Mouse (Mus musculus) CH12.LX (cell line): ENCODE data around the gene Rasa3. TPM values are rescaled to one million over a fixed set of nuclear protein-coding genes. Genes with fewer than 3 reads are reported as not detected.

Experiments
- DNase-seq: peaks from one replicate; pipeline ENCODE4 v3.0.0-alpha.2; 2013; ENCODE audit errors: extremely low read depth
- H3K27ac ChIP-seq: 2 replicates; pipeline ENCODE4 v1.5.1; 2012; ENCODE audit warnings: low read depth, mild to moderate bottlenecking, control low read depth, moderate library complexity; ENCODE audit not compliant: insufficient read depth
- H3K27me3 ChIP-seq: replicated peaks from 2 replicates; pipeline ENCODE3; 2012; ENCODE audit warnings: inconsistent platforms
- H3K36me3 ChIP-seq, 2 experiments: replicated peaks in 1 of 2; 2 replicates each; pipeline versions ENCODE3 to v1.6.1; 2012; ENCODE audit warnings: inconsistent platforms in 1 of 2, low read length in 1 of 2, mild to moderate bottlenecking in 1 of 2, mixed read lengths in 1 of 2, moderate library complexity in 1 of 2; ENCODE audit not compliant: control insufficient read depth in 1 of 2, insufficient read depth in 1 of 2
- H3K4me1 ChIP-seq, 2 experiments: 2 replicates each; pipeline ENCODE4 v1.6.1; 2012; ENCODE audit warnings: inconsistent platforms in 1 of 2, moderate library complexity in 1 of 2; ENCODE audit not compliant: insufficient read depth in 2 of 2, control insufficient read depth in 1 of 2
- H3K4me2 ChIP-seq: 2 replicates; pipeline ENCODE4 v1.6.1; 2012; ENCODE audit warnings: low read depth, mild to moderate bottlenecking, control low read depth; ENCODE audit not compliant: poor library complexity, insufficient read depth, severe bottlenecking
- H3K4me3 ChIP-seq, 3 experiments: fragments of 150-350 bp in 1 of 3; sonication (generic) in 1 of 3; replicated peaks in 1 of 3; 2 replicates each; pipeline versions ENCODE3 to v1.5.1; 2011 to 2012; ENCODE audit warnings: low read depth in 2 of 3, low read length in 2 of 3, mild to moderate bottlenecking in 2 of 3, moderate library complexity in 2 of 3, control low read depth in 1 of 3, improper control_type of control experiment in 1 of 3, inconsistent platforms in 1 of 3, mixed read lengths in 1 of 3; ENCODE audit not compliant: poor library complexity in 1 of 3
- H3K79me2 ChIP-seq: replicated peaks from 2 replicates; pipeline ENCODE4 v1.6.1; 2012; ENCODE audit warnings: mild to moderate bottlenecking, moderate library complexity; ENCODE audit not compliant: control insufficient read depth, poor library complexity, insufficient read depth, severe bottlenecking; ENCODE audit errors: extremely low read depth
- H3K9ac ChIP-seq: 2 replicates; pipeline ENCODE4 v1.6.1; 2012; ENCODE audit warnings: low read depth, mild to moderate bottlenecking, control low read depth, moderate library complexity; ENCODE audit not compliant: insufficient read depth
- H3K9me3 ChIP-seq: replicated peaks from 2 replicates; pipeline ENCODE3; 2012; ENCODE audit warnings: low read length, inconsistent platforms, mixed read lengths
- CHD1 ChIP-seq: IDR thresholded peaks from 2 replicates; pipeline ENCODE4 v1.6.1; 2012; ENCODE audit warnings: low read depth, low read length, improper control_type of control experiment, inconsistent platforms
- CHD2 ChIP-seq: IDR thresholded peaks from 2 replicates; pipeline ENCODE4 v1.6.1; 2011; ENCODE audit warnings: low read length, improper control_type of control experiment
- ELF1 ChIP-seq: IDR thresholded peaks from 2 replicates; pipeline ENCODE4 v1.6.1; 2014; ENCODE audit warnings: low read depth, mild to moderate bottlenecking, inconsistent platforms, low read length, improper control_type of control experiment
- EP300 ChIP-seq: IDR thresholded peaks from 2 replicates; pipeline ENCODE4 v1.6.1; 2011; ENCODE audit warnings: low read length, improper control_type of control experiment
- ETS1 ChIP-seq: conservative IDR thresholded peaks from 2 replicates; pipeline ENCODE4 v1.6.1; 2012; ENCODE audit warnings: low read depth, mild to moderate bottlenecking, inconsistent platforms, low read length, improper control_type of control experiment, moderate library complexity
- GABPA ChIP-seq: IDR thresholded peaks from 2 replicates; pipeline ENCODE4 v1.6.1; 2012; ENCODE audit warnings: low read depth, low read length, improper control_type of control experiment, inconsistent platforms; ENCODE audit not compliant: insufficient replicate concordance
- HCFC1 ChIP-seq: IDR thresholded peaks from 2 replicates; pipeline ENCODE4 v1.6.1; 2012; ENCODE audit warnings: low read depth, mild to moderate bottlenecking, inconsistent platforms, low read length, improper control_type of control experiment
- JUN ChIP-seq: IDR thresholded peaks from 2 replicates; pipeline ENCODE4 v1.6.1; 2011; ENCODE audit warnings: low read depth, mild to moderate bottlenecking, low read length, improper control_type of control experiment, moderate library complexity; ENCODE audit not compliant: insufficient read depth
- JUND ChIP-seq: conservative IDR thresholded peaks from 2 replicates; pipeline ENCODE4 v1.6.1; 2011; ENCODE audit warnings: low read depth, low read length, improper control_type of control experiment
- KAT2A ChIP-seq: IDR thresholded peaks from 2 replicates; pipeline ENCODE4 v1.6.1; 2012; ENCODE audit warnings: low read length, improper control_type of control experiment, inconsistent platforms; ENCODE audit not compliant: insufficient replicate concordance
- MAX ChIP-seq: IDR thresholded peaks from 2 replicates; pipeline ENCODE4 v1.6.1; 2011; ENCODE audit warnings: low read length, improper control_type of control experiment
- MEF2A ChIP-seq: IDR thresholded peaks from 2 replicates; pipeline ENCODE4 v1.6.1; 2014; ENCODE audit warnings: low read depth, mild to moderate bottlenecking, inconsistent platforms, low read length, improper control_type of control experiment, borderline replicate concordance
- MXI1 ChIP-seq: IDR thresholded peaks from 2 replicates; pipeline ENCODE4 v1.6.1; 2011; ENCODE audit warnings: mild to moderate bottlenecking, low read depth, low read length, improper control_type of control experiment
- MYC ChIP-seq: IDR thresholded peaks from 2 replicates; pipeline ENCODE4 v1.6.1; 2011; ENCODE audit warnings: low read depth, mild to moderate bottlenecking, improper control_type of control experiment, low read length
- NRF1 ChIP-seq: IDR thresholded peaks from 2 replicates; pipeline ENCODE4 v1.6.1; 2014; ENCODE audit warnings: low read depth, mild to moderate bottlenecking, inconsistent platforms, low read length, improper control_type of control experiment, moderate library complexity
- PAX5 ChIP-seq: IDR thresholded peaks from 2 replicates; pipeline ENCODE4 v1.6.1; 2012; ENCODE audit warnings: low read length, inconsistent platforms, mixed read lengths
- POLR2AphosphoS2 ChIP-seq: IDR thresholded peaks from 2 replicates; pipeline ENCODE4 v1.6.1; 2011; ENCODE audit warnings: low read depth, low read length, improper control_type of control experiment
- SIN3A ChIP-seq: IDR thresholded peaks from 2 replicates; pipeline ENCODE4 v1.6.1; 2012; ENCODE audit warnings: low read length, improper control_type of control experiment, inconsistent platforms
- SMC3 ChIP-seq: IDR thresholded peaks from 2 replicates; pipeline ENCODE4 v1.6.1; 2011; ENCODE audit warnings: low read depth, low read length, improper control_type of control experiment
- TCF12 ChIP-seq: IDR thresholded peaks from 2 replicates; pipeline ENCODE4 v1.6.1; 2014; ENCODE audit warnings: low read depth, mild to moderate bottlenecking, inconsistent platforms, low read length, improper control_type of control experiment
- USF1 ChIP-seq: IDR thresholded peaks from 2 replicates; pipeline ENCODE4 v1.6.1; 2014; ENCODE audit warnings: low read depth, mild to moderate bottlenecking, inconsistent platforms, low read length, improper control_type of control experiment
- USF2 ChIP-seq: conservative IDR thresholded peaks from 2 replicates; pipeline ENCODE4 v1.6.1; 2011; ENCODE audit warnings: low read depth, low read length, improper control_type of control experiment
- ZC3H11A ChIP-seq: IDR thresholded peaks from 2 replicates; pipeline ENCODE4 v1.6.1; 2012; ENCODE audit warnings: low read depth, mild to moderate bottlenecking, inconsistent platforms, low read length, improper control_type of control experiment
- ZMIZ1 ChIP-seq: IDR thresholded peaks from 2 replicates; pipeline ENCODE4 v1.6.1; 2012; ENCODE audit warnings: low read depth, mild to moderate bottlenecking, inconsistent platforms, low read length, improper control_type of control experiment
- ZNF384 ChIP-seq: IDR thresholded peaks from 2 replicates; pipeline ENCODE4 v1.6.1; 2012; ENCODE audit warnings: low read depth, low read length, improper control_type of control experiment, inconsistent platforms
- dilution Hi-C: fragments of 300-500 bp; cut with MboI; formaldehyde crosslinking; loops from 2 replicates; pipeline ENCODE4 v1.14.3; 2020; ENCODE audit warnings: low sequenced_read_pairs; ENCODE audit not compliant: extremely low pct_unique_long_range_greater_than_20kb, extremely low pct_ligation_motif_present
- in situ Hi-C: fragments of 300-500 bp; cut with MboI; formaldehyde crosslinking; loops from 3 replicates; pipeline ENCODE4 v1.14.3; 2019; ENCODE audit warnings: low sequenced_read_pairs, low pct_ligation_motif_present, low pct_unique_long_range_greater_than_20kb, mixed read lengths
- polyA plus RNA-seq: library from polyadenylated mRNA; unstranded; fragments of >175 nt; gene quantifications from 2 replicates; pipeline ENCODE4 v1.2.1, GENCODE M21; 2012; ENCODE audit warnings: low read depth; ENCODE audit not compliant: insufficient read length
- total RNA-seq, 2 experiments: library from RNA; depleted of rRNA; stranded (reverse); fragments of 300-350 nt in 1 of 2; fragments of >200 nt in 1 of 2; gene quantifications; 2 replicates each; pipeline ENCODE4 v1.2.3; 2012 to 2014

The Rasa3 gene
- total and polyA plus RNA-seq, 3 experiments: 12.8 to 28.5 (median 13.6) TPM

DNA sequence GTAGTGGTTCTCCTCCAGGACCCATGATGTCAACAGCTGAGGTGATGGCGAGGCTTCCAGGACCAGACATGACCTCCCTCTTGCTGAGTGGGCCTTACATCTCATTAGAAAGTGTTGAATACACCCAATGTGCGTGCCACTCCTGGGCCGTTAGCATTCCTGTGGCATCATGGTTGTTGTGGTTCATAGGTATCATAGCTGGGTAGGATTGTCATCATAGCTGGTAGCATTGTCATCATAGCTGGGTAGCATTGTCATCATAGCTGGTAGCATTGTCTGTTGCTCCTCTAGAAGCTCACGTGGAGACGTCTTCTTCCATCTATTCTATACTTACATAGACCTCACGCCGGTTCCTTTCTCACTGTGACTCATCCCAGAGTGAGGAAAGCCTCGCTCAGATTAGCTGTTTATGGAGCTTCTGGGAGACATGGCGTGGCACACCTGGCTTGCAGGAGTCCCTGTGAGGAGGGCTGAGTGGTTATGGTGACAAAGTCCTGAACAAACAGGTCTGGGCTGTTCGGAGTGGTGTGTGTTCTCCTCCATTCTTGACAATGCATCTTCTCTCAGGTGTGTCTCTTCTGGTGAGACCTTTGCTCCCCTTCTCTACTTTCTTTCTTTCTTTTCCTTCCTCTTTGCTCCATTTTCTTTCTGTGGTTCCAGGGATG is 17.9 kb upstream of the Rasa3 start:
- H3K79me2 ChIP-seq: no peaks in the 10 kb centered on the region
- no peak for DNase-seq
- TF ChIP-seq TCF12 (no peak), SIN3A (no peak), ETS1 (no peak), ZNF384 (no peak), MEF2A (no peak), MAX (no peak), ZC3H11A (no peak), ZMIZ1 (no peak), KAT2A (no peak), MYC (no peak), NRF1 (no peak), GABPA (no peak), ELF1 (no peak), USF1 (no peak), POLR2AphosphoS2 (no peak), JUND (no peak), JUN (no peak)
- no peaks in the 10 kb centered on the region for H3K36me3 ChIP-seq
- H3K4me3 ChIP-seq: no peak overlapping the region
- peaks cover 3 to 6% of the 10 kb centered on the region in 2 experiments; a peak in 2 of 4 replicates for H3K4me1 ChIP-seq
- no peak overlapping the region for H3K27ac ChIP-seq
- dilution Hi-C loops (no loop called here), in situ Hi-C loops (no loop called here)
- H3K9ac ChIP-seq: no peak overlapping the region
- no peaks in the 10 kb centered on the region for H3K27me3 ChIP-seq
- H3K4me2 ChIP-seq: no peak overlapping the region
- no peaks in the 10 kb centered on the region for H3K9me3 ChIP-seq

GRCm38 (mm10) chr8:13694735-13695134 is 17.3 kb upstream of the Rasa3 start:
- Histone ChIP-seq H3K4me2 (no peak overlapping the region), H3K27me3 (no peaks in the 10 kb centered on the region), H3K27ac (no peak overlapping the region), H3K9me3 (no peaks in the 10 kb centered on the region), H3K4me3 (no peak overlapping the region), H3K36me3 (no peaks in the 10 kb centered on the region), H3K4me1 (peaks cover 3 to 6% of the 10 kb centered on the region in 2 experiments; a peak in 2 of 4 replicates), H3K9ac (no peak overlapping the region), H3K79me2 (no peaks in the 10 kb centered on the region)
- no peak for DNase-seq
- in situ Hi-C loops (no loop called here), dilution Hi-C loops (no loop called here)
- no peak for TF ChIP-seq CHD2
- TF ChIP-seq USF2: no peak
- TF ChIP-seq CHD1: no peak
- TF ChIP-seq MXI1: no peak
- no peak for TF ChIP-seq HCFC1
- TF ChIP-seq ELF1: no peak
- no peak for TF ChIP-seq EP300
- TF ChIP-seq MEF2A: no peak
- no peak for TF ChIP-seq ZNF384
- no peak for TF ChIP-seq KAT2A
- no peak for TF ChIP-seq POLR2AphosphoS2
- TF ChIP-seq ETS1: no peak
- TF ChIP-seq SIN3A: no peak
- TF ChIP-seq ZC3H11A: no peak
- TF ChIP-seq SMC3: no peak
- no peak for TF ChIP-seq PAX5
- no peak for TF ChIP-seq USF1
